Mouse (Mus musculus) lung, postnatal 36 days (tissue): ENCODE results near the gene Clcnka.

Experiments
- DNase-seq: peaks from one replicate; pipeline ENCODE4 v3.0.0; 2022; ENCODE audit warnings: mixed read lengths

Clcnka gene

GRCm38 (mm10) chr4:141420886-141421285 lies 22.4 kb upstream of the Clcnka start:
- DNase-seq: no peak

DNA sequence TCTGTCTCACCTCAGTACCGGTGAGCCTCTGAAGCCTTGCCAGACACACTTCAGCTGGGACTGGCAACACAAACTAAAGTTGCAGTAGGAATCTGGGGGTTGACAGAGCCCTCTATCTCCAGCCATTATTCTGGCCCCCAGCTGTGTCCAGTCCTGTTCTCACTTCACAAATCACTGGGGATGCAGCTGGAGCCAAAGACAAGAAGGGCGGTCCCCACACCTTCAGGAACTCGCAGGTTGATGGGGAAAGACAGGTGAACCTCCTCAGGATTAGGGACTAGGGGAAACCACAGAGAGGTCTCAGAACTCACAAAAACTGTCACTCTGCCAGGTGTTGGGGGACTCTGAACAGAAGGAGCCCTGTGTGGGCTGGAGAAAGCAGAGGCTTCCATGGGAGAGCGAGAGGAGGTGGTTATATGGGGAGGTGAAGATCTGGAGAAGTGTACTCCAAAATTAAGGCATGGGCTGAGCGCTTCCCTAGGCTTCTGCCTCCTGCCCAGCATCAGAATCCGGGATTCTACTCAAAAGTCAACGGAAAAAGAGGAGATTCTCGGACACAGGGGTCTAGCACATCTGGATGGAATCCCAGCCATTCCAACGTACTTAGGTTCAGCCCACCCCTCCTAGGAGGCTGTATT lies 21.8 kb upstream of the Clcnka start, which contains the start of gene Hspb7:
Gene Hspb7 (plus strand): TSS at position 588 of the 638 bp plus-strand sequence.
- no peak for DNase-seq

GRCm38 (mm10) chr4:141419398-141420191 lies 21.1 kb upstream of the Clcnka start:
- DNase-seq: peak; percentile 56

DNA sequence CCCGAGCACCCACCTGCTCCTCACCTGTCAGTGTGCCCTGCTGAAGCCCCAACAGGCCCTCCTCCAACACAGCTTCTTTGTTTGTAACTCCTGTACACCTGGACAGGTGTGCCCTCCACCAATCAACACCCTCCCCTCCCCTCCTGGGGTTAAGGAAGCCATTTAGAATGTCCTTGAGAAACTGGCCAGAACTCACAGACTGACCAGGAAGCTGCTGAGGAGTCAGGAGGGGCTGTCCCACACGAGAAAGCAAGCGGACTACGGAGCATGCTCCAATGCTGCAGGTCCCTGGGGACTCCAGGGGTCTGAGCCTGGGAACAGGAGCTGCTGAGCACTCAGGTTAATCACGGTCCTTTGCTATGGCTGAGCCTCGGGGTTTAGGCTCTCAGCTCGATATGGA lies 17.4 kb upstream of the Clcnka start, which contains the start of gene Clcnkb:
Gene Clcnkb (minus strand): TSS at position 91 of the 400 bp plus-strand sequence.
- DNase-seq: no peak

DNA sequence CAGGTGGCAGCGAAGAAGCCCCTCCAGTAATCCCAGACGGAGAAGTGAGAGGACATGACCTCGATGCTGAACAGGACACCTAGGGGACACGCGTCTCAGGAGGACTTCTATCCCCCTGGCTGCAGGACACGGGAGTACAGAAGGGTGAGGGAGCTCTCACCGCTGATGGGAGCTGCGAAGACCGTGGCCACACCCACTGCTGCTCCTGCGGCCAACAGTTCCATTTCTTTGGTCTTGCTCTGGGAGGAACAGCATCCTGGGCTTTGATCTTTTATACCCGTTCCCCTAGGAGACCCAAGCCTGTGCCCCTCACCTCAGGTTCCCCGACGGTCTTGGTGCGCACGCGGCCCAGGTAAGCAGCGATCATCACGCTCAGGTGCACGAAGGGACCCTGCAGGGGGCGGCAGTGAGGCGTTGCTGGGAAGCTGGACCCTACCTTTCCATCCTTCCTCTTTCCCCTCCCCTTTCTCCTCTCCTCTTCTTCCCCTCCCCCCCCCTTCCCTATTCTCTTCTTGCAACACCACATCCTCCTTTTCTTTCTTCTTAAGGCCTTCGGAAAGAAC lies 13.0 kb upstream of the Clcnka start:
- no peak for DNase-seq

GRCm38 (mm10) chr4:141408577-141408976 lies 10.1 kb upstream of the Clcnka start:
- no peak for DNase-seq

DNA sequence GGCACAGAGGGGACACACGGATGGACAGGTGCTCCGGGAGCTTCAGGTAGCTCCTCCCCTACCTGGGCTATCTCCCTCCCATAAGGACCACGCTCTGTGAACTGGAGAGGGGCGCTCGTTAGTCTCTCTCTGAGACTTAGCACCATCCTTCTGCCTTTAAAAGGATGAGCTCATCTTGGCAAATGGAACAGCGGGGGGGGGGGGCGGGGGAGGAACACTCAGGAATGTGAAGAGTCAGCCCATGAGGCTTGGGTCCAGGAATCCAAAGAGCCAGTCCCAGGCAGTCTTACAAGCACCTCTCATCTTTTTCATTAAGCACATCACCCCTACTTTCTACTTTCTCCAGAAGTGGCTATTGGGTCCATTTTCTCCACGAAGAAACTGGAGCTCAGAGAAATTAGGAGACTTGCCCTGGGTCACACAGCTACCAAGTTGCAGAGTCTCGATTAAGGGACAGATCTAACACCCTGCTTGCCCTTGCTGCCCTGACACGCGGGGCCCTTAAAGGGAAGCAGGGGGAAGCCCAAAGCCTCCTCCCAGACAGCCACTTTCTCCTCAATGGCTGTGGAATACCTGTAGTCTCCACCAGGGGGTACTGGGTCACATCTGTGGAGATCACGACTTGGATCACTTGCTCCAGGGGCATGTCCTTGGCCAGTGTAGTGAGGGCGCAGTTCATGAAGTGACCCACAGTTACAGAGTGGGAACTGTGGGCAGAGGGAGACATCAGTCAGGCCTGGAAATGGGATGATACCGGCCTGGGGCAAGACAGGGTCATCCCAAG lies 8.2 kb upstream of the Clcnka start:
- DNase-seq: peak; percentile 75

- DNase-seq: no peak
Observed at GRCm38 (mm10) chr4:141405314-141405622, 6.7 kb upstream of the Clcnka start.

- peak; percentile 92 for DNase-seq
Observed at GRCm38 (mm10) chr4:141404518-141405313, 6.2 kb upstream of the Clcnka start.

DNA sequence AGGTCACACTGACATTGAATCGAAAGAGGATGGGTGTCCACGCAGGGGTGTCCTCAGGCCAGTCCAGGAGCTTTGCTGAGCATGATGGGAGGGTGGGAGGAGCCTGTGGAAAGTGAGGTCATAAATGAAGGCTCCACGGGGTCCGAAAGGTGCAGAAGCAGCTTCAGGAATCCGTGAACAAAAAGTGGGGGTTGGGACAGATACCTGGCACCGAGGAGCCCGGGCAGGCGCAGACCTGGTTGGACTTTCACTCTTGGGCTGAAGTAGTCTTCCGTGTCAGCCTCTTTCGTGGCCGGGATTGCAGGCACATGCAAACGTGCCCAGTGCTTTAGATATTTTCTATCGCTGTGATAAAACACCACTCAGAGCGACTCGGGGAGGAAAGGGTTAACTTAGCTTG lies 1.6 kb upstream of the Clcnka start:
- no peak for DNase-seq

DNA sequence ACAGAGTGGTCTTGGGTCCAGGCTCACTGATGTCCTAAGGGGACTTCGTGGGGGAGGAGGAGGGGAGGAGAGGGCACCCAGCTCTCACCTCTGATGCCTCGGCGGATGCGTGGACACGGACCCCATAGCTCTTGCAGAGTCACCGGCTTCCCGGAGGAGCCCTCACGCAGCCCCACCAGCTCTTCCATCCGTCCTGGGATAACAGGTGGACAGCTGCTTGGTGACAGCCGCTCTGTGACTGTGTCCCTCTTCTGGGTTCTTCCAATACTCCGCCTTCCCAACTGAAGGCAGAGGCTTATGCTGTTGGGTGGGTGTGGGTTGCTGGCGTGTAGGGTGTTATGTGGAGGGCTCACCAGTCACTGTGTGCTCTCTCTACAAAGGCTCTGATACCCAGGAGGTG lies 663 bp downstream of the Clcnka start:
- DNase-seq: no peak

DNA sequence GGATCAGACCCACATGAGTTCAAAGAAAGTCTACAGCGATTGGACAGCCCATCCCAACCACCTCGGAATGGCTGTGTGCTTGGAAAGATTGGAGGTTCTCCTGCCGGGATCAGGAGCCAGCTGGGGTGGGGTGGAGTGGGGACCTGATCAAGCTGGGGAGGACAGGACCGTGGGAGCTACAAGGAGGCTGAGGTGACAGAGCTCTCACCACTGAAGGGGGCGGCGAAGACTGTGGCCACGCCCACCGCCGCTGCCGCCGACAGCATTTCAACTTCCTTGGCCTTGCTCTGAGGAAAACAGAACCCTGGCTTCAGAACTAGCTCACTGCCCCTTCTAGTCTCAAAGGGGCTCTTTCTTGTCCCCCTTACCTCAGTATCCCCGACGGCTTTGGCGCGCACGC lies 3.8 kb downstream of the Clcnka start:
- DNase-seq: peak; percentile 9

DNA sequence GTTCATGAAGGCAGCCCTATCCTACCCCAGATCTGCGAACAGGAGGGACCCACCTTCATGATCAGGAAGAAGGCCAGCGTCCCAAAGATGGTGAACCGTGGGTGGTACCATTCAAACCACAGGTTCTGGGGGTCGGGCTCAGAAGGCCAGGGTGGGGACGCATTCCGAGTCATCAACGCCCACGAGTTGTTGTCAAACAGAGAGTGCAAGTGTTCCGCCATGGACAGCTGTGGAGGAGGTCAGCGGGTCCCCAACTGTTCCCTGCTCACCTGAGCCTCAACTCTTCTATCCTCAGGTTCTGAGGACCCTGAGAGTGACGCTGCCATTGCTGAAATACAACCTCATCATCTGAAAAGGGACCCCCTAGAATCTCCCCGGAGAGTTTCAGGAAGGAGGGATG lies 7.2 kb downstream of the Clcnka start:
- DNase-seq: no peak

DNA sequence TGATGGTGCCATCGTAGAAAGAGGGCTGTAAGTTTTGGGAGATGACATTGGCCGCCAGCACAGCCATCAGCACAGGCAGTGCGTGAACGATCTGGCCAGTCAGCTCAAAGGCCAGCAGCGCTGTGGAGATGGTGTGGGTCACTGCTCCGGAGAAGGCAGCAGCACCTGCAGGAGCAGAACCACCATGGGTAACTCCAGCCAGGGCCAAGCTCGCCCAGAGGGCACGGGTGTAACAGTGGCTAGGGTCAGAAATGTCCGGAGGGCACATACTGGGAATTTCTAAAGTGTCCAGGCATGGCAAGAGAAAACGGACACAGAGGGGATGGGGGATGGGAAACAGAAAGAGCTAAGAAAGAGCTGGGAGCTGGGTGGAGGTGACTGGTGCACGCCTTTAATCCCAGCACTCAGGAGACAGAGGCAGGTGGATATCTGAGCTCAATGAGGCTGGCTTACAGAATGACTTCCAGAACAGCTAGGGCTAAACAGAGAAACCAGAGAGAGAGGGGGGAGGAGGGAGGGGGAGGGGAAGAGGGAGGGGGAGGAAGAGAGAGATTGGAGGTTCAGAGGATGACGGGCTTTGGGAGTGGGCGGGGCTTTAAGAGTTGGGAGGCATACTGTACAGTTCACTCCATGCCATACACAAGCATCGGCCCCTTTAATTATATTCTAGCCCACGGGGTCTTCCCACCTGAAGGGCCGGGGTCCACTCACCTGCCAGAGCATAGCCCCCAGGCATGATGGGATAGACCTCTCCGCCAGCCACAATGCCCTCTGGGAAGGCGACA lies 9.0 kb downstream of the Clcnka start:
- no peak for DNase-seq

DNA sequence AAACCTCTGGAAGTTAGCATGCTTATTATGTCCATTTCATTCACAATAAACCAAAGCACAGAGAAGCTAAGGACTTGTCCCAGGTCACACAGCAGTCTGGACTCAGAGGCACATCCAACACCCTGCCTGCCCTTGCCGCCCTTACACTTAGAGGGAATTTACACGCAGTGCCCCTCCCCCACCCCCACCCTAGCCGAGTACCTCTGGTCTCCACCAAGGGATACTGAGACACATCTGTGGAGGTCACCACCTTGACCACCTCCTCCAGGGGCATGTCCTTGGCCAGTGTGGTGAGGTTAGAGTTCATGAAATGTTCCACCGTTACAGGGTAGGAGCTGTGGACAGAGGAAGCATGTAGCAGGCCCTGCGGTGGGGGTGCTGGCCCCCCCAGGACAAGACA lies 10.6 kb downstream of the Clcnka start:
- DNase-seq: no peak

GRCm38 (mm10) chr4:141387093-141387784 lies 11.3 kb downstream of the Clcnka start:
- DNase-seq: peak; percentile 91

GRCm38 (mm10) chr4:141386150-141386549 lies 12.4 kb downstream of the Clcnka start:
- no peak for DNase-seq

DNA sequence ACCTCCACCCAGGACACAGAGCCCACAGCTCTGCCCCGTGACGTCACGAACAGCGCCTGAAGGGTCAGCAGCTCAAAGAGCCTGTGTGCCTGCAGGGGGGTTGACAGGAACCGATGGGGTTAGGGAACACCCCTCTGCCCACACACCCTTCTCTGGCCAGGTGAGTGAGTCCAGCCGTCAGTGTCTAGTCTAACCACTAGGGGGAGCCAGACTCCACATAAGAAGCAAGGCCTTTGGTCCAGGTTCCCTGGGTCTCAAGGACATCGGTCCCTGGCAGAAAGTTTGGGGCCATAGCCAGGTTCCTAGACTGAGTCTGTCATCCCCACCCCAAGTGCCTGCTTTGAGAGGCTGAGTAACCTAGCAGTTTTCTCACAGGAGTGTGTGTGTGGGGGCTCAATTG lies 13.2 kb downstream of the Clcnka start:
- peak; percentile 75 for DNase-seq

DNA sequence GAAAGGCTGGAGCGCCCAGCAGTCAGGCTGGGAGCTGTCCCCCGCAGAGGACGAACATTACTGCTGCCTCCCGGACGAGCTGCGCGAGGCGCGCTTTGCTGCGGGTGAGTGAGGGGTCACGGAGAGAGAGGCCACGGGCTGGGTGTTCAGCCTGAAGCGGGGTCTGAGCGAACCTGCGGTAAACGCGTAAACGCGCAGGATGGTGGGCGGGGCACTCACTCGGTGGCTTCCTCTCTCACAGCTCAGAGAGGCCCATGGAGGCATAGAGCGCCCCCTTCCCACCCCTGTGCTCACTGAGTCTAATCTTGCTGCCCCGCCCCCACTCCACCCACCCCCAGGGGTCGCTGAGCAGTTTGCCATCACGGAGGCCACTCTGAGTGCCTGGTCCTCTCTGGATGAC lies 16.1 kb downstream of the Clcnka start:
- peak; percentile 16 for DNase-seq

DNA sequence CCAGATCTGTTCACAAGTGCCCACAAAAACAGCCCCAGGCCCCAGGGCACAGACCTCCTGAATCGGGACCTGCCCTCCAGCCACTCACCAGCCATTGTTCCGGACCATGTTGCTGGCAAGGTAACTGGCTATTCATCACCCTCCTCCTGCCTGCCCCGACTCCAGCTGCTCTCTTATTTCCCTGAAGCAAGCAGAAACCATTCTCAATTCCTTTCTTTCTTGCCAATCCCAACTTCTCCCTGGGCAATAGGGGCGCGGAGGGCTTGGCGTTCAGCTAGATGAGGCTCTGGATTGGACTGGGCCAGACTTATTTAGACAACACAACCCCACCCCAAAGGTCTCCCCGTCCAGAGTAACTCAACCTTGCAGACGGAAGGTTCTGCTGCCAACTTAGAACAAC lies 18.9 kb downstream of the Clcnka start:
- DNase-seq: no peak

- DNase-seq: no peak
Observed at GRCm38 (mm10) chr4:141372426-141372825, 26.1 kb downstream of the Clcnka start.
